Mouse (Mus musculus) kidney, postnatal 0 days (tissue): ENCODE data around the gene Uba7. TPM values are rescaled to one million over a fixed set of nuclear protein-coding genes. Genes with fewer than 3 reads are reported as not detected.

ENCODE experiments used
- ATAC-seq: fragments of 200-750 bp; cut with Nextera tagmentation; replicated peaks from 2 replicates; pipeline ENCODE4 v1.8.0; 2017; ENCODE audit warnings: low read depth, moderate number of reproducible peaks, moderate TSS enrichment, moderate library complexity; ENCODE audit not compliant: low FRiP score
- DNase-seq: peaks from one replicate; pipeline ENCODE4 v3.0.0-alpha.2; 2016; ENCODE audit warnings: low spot score
- H3K27ac ChIP-seq: fragments of 300-500 bp; sonication (generic); 2 replicates; pipeline ENCODE4 v1.5.1; 2014; ENCODE audit warnings: mild to moderate bottlenecking
- H3K27me3 ChIP-seq: fragments of 300-500 bp; sonication (generic); 2 replicates; pipeline ENCODE4 v1.6.1; 2014; ENCODE audit warnings: low read length, mixed read lengths; ENCODE audit not compliant: insufficient read depth
- H3K36me3 ChIP-seq: fragments of 300-500 bp; sonication (generic); 2 replicates; pipeline ENCODE4 v1.6.1; 2014; ENCODE audit warnings: low read length, mixed read lengths; ENCODE audit not compliant: insufficient read depth
- H3K4me1 ChIP-seq: fragments of 300-500 bp; sonication (generic); replicated peaks from 2 replicates; pipeline ENCODE4 v1.6.1; 2014; ENCODE audit warnings: antibody characterized with exemption, low read length, mixed read lengths; ENCODE audit not compliant: insufficient read depth
- H3K4me2 ChIP-seq: fragments of 300-500 bp; sonication (generic); 2 replicates; pipeline ENCODE4 v1.6.1; 2014; ENCODE audit warnings: mild to moderate bottlenecking, low read length, moderate library complexity, mixed read lengths
- H3K4me3 ChIP-seq: fragments of 300-500 bp; sonication (generic); replicated peaks from 2 replicates; pipeline ENCODE4 v1.5.1; 2014; ENCODE audit warnings: low read depth, low read length
- H3K9ac ChIP-seq: fragments of 300-500 bp; sonication (generic); 2 replicates; pipeline ENCODE4 v1.6.1; 2014; ENCODE audit warnings: low read depth, low read length
- H3K9me3 ChIP-seq: fragments of 300-500 bp; sonication (generic); replicated peaks from 2 replicates; pipeline ENCODE4 v1.6.1; 2016; ENCODE audit warnings: low read length, inconsistent platforms, mixed read lengths
- CTCF ChIP-seq: IDR thresholded peaks from 2 replicates; pipeline ENCODE4 v1.5.1; 2016; ENCODE audit warnings: antibody characterized with exemption, low read depth, mild to moderate bottlenecking, moderate library complexity
- WGBS: fragments of 180-500 bp; shearing (Covaris S2); extraction: QIAGEN DNeasy Blood & Tissue Kit; methylation state at CpG from one replicate; pipeline ENCODE4 v1.1.7; 2014; 5-methylcytosine and 5-hydroxymethylcytosine counted together
- polyA plus RNA-seq: library from polyadenylated mRNA; unstranded; fragments of >200 nt; fragmentation: Nextera tagmentation; extraction: Ambion mirVana; gene quantifications from 2 replicates; pipeline ENCODE4 v1.2.1, GENCODE M21; 2015

Gene Uba7
- polyA plus RNA-seq, 1 experiment from 2014 or later: 41.6 TPM

GRCm38 (mm10) chr9:107935374-107935773, 39.9 kb upstream of the Uba7 start, which contains the start of gene Camkv:
Gene Camkv (plus strand): TSS chr9:107935674.
- Histone ChIP-seq H3K9ac (peak within 1 kb of the TSS; percentile 53), H3K4me3 (peak within 1 kb of the TSS; percentile 38), H3K4me2 (peak within 1 kb of the TSS; percentile 87), H3K27me3 (no peaks in the 10 kb centered on the region), H3K27ac (no peak within 1 kb of the TSS), H3K9me3 (no peaks in the 10 kb centered on the region), H3K4me1 (0 out of 2 replicates have a peak, but pooled peaks cover 10% of the 10 kb centered on the region), H3K36me3 (no peaks in the 10 kb centered on the region)
- DNase-seq (no peak), ATAC-seq (peak; percentile 16; the same call in 1 of the 2 replicates)
- no peak for TF ChIP-seq CTCF
- WGBS: 13% methylated on average over 3 of the region's 3 CpGs

GRCm38 (mm10) chr9:107935790-107936214, 39.5 kb upstream of the Uba7 start:
- WGBS: under 1% methylated on average over 41 of the region's 41 CpGs
- peak; percentile 41 for ATAC-seq

GRCm38 (mm10) chr9:107936215-107936822, 39.0 kb upstream of the Uba7 start:
- H3K4me3 ChIP-seq: peak overlapping the region; percentile 38
- 4% methylated on average over 29 of the region's 29 CpGs for WGBS
- H3K27me3 ChIP-seq: no peaks in the 10 kb centered on the region
- peak overlapping the region; percentile 53 for H3K9ac ChIP-seq
- H3K4me2 ChIP-seq: peak overlapping the region; percentile 87
- ATAC-seq (0 out of 2 replicates have a peak, but pooled peaks have one; percentile 10), DNase-seq (no peak)
- H3K4me1 ChIP-seq: 0 out of 2 replicates have a peak, but pooled peaks cover 10% of the 10 kb centered on the region
- no peak for TF ChIP-seq CTCF
- H3K9me3 ChIP-seq: no peaks in the 10 kb centered on the region
- no peaks in the 10 kb centered on the region for H3K36me3 ChIP-seq
- no peak overlapping the region for H3K27ac ChIP-seq

More at GRCm38 (mm10) chr9:107935790-107936214, 39.5 kb upstream of the Uba7 start:
- Histone ChIP-seq H3K4me2 (peak overlapping the region; percentile 87), H3K4me1 (0 out of 2 replicates have a peak, but pooled peaks cover 10% of the 10 kb centered on the region), H3K27ac (no peak overlapping the region), H3K36me3 (no peaks in the 10 kb centered on the region), H3K4me3 (peak overlapping the region; percentile 38), H3K9me3 (no peaks in the 10 kb centered on the region), H3K9ac (peak overlapping the region; percentile 53), H3K27me3 (no peaks in the 10 kb centered on the region)
- no peak for TF ChIP-seq CTCF
- DNase-seq: peak; percentile 27

- H3K27ac ChIP-seq: no peak overlapping the region
- DNase-seq (no peak), ATAC-seq (no peak)
- no peaks in the 10 kb centered on the region for H3K9me3 ChIP-seq
- no peak overlapping the region for H3K9ac ChIP-seq
- H3K4me2 ChIP-seq: no peak overlapping the region; the same call in 1 of the 2 replicates
- WGBS: 25% methylated on average over 3 of the region's 3 CpGs
- H3K36me3 ChIP-seq: no peaks in the 10 kb centered on the region
- H3K4me1 ChIP-seq: 0 out of 2 replicates have a peak, but pooled peaks cover 10% of the 10 kb centered on the region
- no peaks in the 10 kb centered on the region for H3K27me3 ChIP-seq
- H3K4me3 ChIP-seq: no peak overlapping the region
- no peak for TF ChIP-seq CTCF
Observed at GRCm38 (mm10) chr9:107936831-107937230, 38.5 kb upstream of the Uba7 start.

DNA sequence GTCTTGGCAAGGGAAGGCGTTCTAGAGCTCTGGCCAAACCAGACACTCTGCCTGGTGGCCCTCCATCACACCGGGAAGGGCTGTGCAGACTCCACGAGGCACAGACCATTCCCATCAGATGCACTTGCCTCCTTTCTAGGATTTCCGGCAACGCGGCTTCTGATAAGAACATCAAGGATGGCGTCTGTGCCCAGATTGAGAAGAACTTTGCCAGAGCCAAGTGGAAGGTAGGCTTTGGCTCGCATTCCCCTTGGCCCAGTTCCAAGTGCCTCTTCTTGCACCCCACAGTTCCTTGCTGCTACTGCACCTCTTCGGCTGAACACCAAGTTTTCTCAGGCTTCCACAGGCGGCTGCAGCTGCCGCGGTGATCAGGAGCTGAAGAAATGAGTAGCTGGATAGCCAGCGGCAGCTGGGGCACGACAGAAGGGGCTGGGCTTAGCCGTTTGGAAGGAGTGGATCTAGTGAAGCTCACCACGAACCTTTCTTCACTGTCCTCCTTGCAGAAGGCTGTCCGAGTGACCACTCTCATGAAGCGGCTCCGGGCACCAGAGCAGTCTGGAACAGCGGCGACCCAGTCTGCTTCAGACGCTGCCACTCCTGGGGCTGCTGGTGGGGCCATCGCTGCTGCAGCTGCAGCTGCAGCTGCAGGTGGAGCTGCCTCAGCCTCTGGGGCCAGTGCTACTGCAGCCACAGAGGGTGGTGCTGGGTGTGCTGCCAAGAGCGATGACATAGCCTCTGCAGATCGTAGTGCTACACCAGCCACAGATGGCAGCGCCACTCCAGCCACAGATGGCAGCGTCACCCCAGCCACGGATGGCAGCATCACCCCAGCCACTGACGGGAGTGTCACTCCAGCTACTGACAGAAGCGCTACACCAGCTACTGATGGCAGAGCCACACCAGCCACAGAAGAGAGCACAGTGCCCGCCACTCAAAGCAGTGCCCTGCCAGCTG, 27.8 kb upstream of the Uba7 start:
- no peak for DNase-seq
- no peak overlapping the region for H3K27ac ChIP-seq
- WGBS: 87% methylated on average over 31 of the region's 31 CpGs
- no peak overlapping the region for H3K4me2 ChIP-seq
- no peak for ATAC-seq
- H3K9ac ChIP-seq: no peak overlapping the region
- H3K36me3 ChIP-seq: no peaks in the 10 kb centered on the region
- H3K9me3 ChIP-seq: no peaks in the 10 kb centered on the region
- TF ChIP-seq CTCF: no peak
- no peaks in the 10 kb centered on the region for H3K4me1 ChIP-seq
- no peaks in the 10 kb centered on the region for H3K27me3 ChIP-seq
- no peak overlapping the region for H3K4me3 ChIP-seq

GRCm38 (mm10) chr9:107949184-107949921, 26.0 kb upstream of the Uba7 start:
- no peaks in the 10 kb centered on the region for H3K9me3 ChIP-seq
- H3K27ac ChIP-seq: no peak overlapping the region
- DNase-seq (no peak), ATAC-seq (no peak)
- H3K4me2 ChIP-seq: no peak overlapping the region
- no peaks in the 10 kb centered on the region for H3K27me3 ChIP-seq
- no peaks in the 10 kb centered on the region for H3K36me3 ChIP-seq
- TF ChIP-seq CTCF: no peak
- no peak overlapping the region for H3K9ac ChIP-seq
- H3K4me3 ChIP-seq: no peak overlapping the region
- no peaks in the 10 kb centered on the region for H3K4me1 ChIP-seq
- 83% methylated on average over 13 of the region's 13 CpGs for WGBS
